Mouse (Mus musculus): ENCODE measurements around the gene Mfsd7a. TPM values are rescaled to one million over a fixed set of nuclear protein-coding genes. Genes with fewer than 3 reads are reported as not detected.
"Not testable (repeated sequence)": the region's sequence is repeated elsewhere in the genome, so short reads cannot be mapped to it uniquely, and the experiment has no call there.

Mfsd7a gene
- polyA plus RNA-seq (2014; fragmentation: Nextera tagmentation; extraction: Ambion mirVana) = not detected in 2 replicates

GRCm38 (mm10) chr5:108448785-108449668 is at the start of gene Mfsd7a:
TSS of gene Mfsd7a (minus strand) at chr5:108448891.
- Histone ChIP-seq H3K27ac (ENCODE audit: low read depth, low read length) (no peak within 1 kb of the TSS), H3K9me3 (ENCODE audit: control insufficient read depth, low read length) (no peaks in the 10 kb centered on the region), H3K4me2 (replicated peaks; ENCODE audit: low read depth, low read length) (peak within 1 kb of the TSS; percentile 56), H3K4me1 (replicated peaks; ENCODE audit: control insufficient read depth, insufficient read depth, low read length) (0 out of 2 replicates have a peak, but pooled peaks cover 2% of the 10 kb centered on the region), H3K9ac (ENCODE audit: low read depth, low read length) (peak within 1 kb of the TSS; percentile 31; the same call in 1 of the 2 replicates), H3K27me3 (ENCODE audit: control insufficient read depth, insufficient read depth, low read length) (0 out of 2 replicates have a peak, but pooled peaks cover 5% of the 10 kb centered on the region), H3K4me3 (ENCODE audit: low read depth, low read length) (peak within 1 kb of the TSS; percentile 21), H3K36me3 (ENCODE audit: control insufficient read depth, insufficient read depth, low read length) (no peaks in the 10 kb centered on the region)
- WGBS = 14% methylated on average over 24 of the region's 24 CpGs
- peak; percentile 79 for ATAC-seq (ENCODE audit: low FRiP score)
- peak; percentile 53 for DNase-seq (ENCODE audit: low spot score)

DNA sequence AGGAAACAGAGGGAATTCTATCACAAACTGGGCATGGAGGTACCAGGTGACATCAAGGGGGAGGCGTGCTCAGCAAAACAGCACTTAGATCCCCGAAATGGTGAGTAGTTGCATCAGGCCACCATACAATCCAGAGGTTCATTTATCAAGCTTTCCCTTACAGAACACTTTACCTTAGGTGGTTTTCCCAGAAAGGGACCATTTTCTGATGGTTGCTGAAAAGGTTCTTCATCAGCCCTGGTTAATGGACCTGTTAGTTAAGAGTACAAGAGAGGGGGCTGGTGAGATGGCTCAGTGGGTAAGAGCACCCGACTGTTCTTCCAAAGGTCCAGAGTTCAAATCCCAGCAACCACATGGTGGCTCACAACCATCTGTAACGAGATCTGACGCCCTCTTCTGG is 37.5 kb upstream of the Mfsd7a start:
- not testable (repeated sequence) for ATAC-seq (ENCODE audit: low FRiP score); H3K4me2 ChIP-seq (replicated peaks; ENCODE audit: low read depth, low read length); H3K27me3 ChIP-seq (ENCODE audit: control insufficient read depth, insufficient read depth, low read length); DNase-seq (ENCODE audit: low spot score); H3K9ac ChIP-seq (ENCODE audit: low read depth, low read length); H3K27ac ChIP-seq (ENCODE audit: low read depth, low read length); H3K4me1 ChIP-seq (replicated peaks; ENCODE audit: control insufficient read depth, insufficient read depth, low read length); H3K9me3 ChIP-seq (ENCODE audit: control insufficient read depth, low read length); H3K4me3 ChIP-seq (ENCODE audit: low read depth, low read length)
- WGBS = 92% methylated on average over 3 of the region's 5 CpGs
- H3K36me3 ChIP-seq (ENCODE audit: control insufficient read depth, insufficient read depth, low read length) = peaks cover 23% of the 10 kb centered on the region; the same call in 1 of the 2 replicates

DNA sequence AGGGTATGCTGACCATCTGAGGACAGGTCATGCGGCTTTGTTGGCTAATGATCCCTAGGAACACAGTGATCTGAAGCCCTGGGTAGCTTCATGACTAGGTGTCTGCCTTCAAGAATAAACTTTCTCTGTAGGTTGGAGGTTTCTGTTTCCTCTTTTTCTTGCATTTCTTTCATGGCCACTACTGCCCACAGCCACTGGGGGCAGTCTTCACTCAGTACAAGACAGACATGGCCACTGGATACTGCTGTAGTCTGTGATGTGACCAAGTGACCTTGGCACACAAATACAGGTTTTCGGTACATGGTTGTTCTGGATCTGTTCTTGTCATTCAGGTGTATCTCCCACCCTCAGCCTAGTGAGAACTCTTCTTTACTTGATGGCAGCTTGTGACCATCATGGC is 36.5 kb upstream of the Mfsd7a start:
- 92% methylated on average over 2 of the region's 2 CpGs for WGBS
- DNase-seq (ENCODE audit: low spot score) (peak; percentile 46), ATAC-seq (ENCODE audit: low FRiP score) (no peak)
- H3K4me3 ChIP-seq (ENCODE audit: low read depth, low read length) = no peak overlapping the region
- H3K9me3 ChIP-seq (ENCODE audit: control insufficient read depth, low read length) = no peaks in the 10 kb centered on the region
- no peak overlapping the region for H3K4me2 ChIP-seq (replicated peaks; ENCODE audit: low read depth, low read length)
- H3K36me3 ChIP-seq (ENCODE audit: control insufficient read depth, insufficient read depth, low read length) = peaks cover 23% of the 10 kb centered on the region; the same call in 1 of the 2 replicates
- no peak overlapping the region for H3K27ac ChIP-seq (ENCODE audit: low read depth, low read length)
- no peaks in the 10 kb centered on the region for H3K27me3 ChIP-seq (ENCODE audit: control insufficient read depth, insufficient read depth, low read length)
- no peaks in the 10 kb centered on the region for H3K4me1 ChIP-seq (replicated peaks; ENCODE audit: control insufficient read depth, insufficient read depth, low read length)
- H3K9ac ChIP-seq (ENCODE audit: low read depth, low read length) = no peak overlapping the region

DNA sequence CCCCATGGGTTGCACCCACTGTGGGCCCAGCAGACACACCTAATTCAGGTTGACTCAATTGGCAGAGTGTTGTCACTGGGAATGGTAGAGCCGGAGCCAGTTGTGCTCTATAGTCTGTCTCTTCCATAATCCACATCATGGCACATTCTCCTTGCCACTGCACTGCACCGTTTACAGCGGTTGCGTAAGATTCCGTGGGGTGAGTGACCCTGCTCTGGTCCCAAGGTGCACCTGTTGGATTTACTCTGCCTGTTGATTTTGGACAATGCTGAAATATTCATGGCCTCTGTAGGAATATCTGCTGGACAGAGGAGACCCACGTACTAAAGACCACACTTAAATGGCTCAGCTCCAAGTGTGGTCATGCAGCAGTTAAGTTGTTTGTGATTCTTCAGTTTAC is 34.3 kb upstream of the Mfsd7a start:
- H3K27ac ChIP-seq (ENCODE audit: low read depth, low read length) = no peak overlapping the region
- no peaks in the 10 kb centered on the region for H3K27me3 ChIP-seq (ENCODE audit: control insufficient read depth, insufficient read depth, low read length)
- DNase-seq (ENCODE audit: low spot score) = no peak
- H3K9ac ChIP-seq (ENCODE audit: low read depth, low read length) = no peak overlapping the region
- H3K4me2 ChIP-seq (replicated peaks; ENCODE audit: low read depth, low read length) = no peak overlapping the region
- H3K4me3 ChIP-seq (ENCODE audit: low read depth, low read length) = no peak overlapping the region
- no peaks in the 10 kb centered on the region for H3K9me3 ChIP-seq (ENCODE audit: control insufficient read depth, low read length)
- WGBS = 92% methylated on average over 6 of the region's 6 CpGs
- no peaks in the 10 kb centered on the region for H3K4me1 ChIP-seq (replicated peaks; ENCODE audit: control insufficient read depth, insufficient read depth, low read length)
- ATAC-seq (ENCODE audit: low FRiP score) = no peak
- peaks cover 10% of the 10 kb centered on the region; the same call in 1 of the 2 replicates for H3K36me3 ChIP-seq (ENCODE audit: control insufficient read depth, insufficient read depth, low read length)

GRCm38 (mm10) chr5:108475977-108476376 is 27.3 kb upstream of the Mfsd7a start:
- Histone ChIP-seq H3K27ac (ENCODE audit: low read depth, low read length) (no peak overlapping the region), H3K4me3 (ENCODE audit: low read depth, low read length) (no peak overlapping the region), H3K4me2 (replicated peaks; ENCODE audit: low read depth, low read length) (no peak overlapping the region), H3K27me3 (ENCODE audit: control insufficient read depth, insufficient read depth, low read length) (no peaks in the 10 kb centered on the region), H3K9me3 (ENCODE audit: control insufficient read depth, low read length) (no peaks in the 10 kb centered on the region), H3K4me1 (replicated peaks; ENCODE audit: control insufficient read depth, insufficient read depth, low read length) (no peaks in the 10 kb centered on the region), H3K36me3 (ENCODE audit: control insufficient read depth, insufficient read depth, low read length) (peaks cover 18% of the 10 kb centered on the region), H3K9ac (ENCODE audit: low read depth, low read length) (no peak overlapping the region)
- WGBS = 92% methylated on average over 3 of the region's 3 CpGs
- DNase-seq (ENCODE audit: low spot score) = no peak
- ATAC-seq (ENCODE audit: low FRiP score) = no peak

GRCm38 (mm10) chr5:108473737-108474136 is 25.0 kb upstream of the Mfsd7a start:
- Histone ChIP-seq H3K27me3 (ENCODE audit: control insufficient read depth, insufficient read depth, low read length) (no peaks in the 10 kb centered on the region), H3K9ac (ENCODE audit: low read depth, low read length) (no peak overlapping the region), H3K4me1 (replicated peaks; ENCODE audit: control insufficient read depth, insufficient read depth, low read length) (no peaks in the 10 kb centered on the region), H3K36me3 (ENCODE audit: control insufficient read depth, insufficient read depth, low read length) (peaks cover 18% of the 10 kb centered on the region), H3K27ac (ENCODE audit: low read depth, low read length) (no peak overlapping the region), H3K4me2 (replicated peaks; ENCODE audit: low read depth, low read length) (no peak overlapping the region), H3K9me3 (ENCODE audit: control insufficient read depth, low read length) (no peaks in the 10 kb centered on the region), H3K4me3 (ENCODE audit: low read depth, low read length) (no peak overlapping the region)
- WGBS = 96% methylated on average over 4 of the region's 4 CpGs
- no peak for ATAC-seq (ENCODE audit: low FRiP score)
- no peak for DNase-seq (ENCODE audit: low spot score)

- Histone ChIP-seq H3K4me1 (replicated peaks; ENCODE audit: control insufficient read depth, insufficient read depth, low read length) (no peaks in the 10 kb centered on the region), H3K27ac (ENCODE audit: low read depth, low read length) (no peak overlapping the region), H3K36me3 (ENCODE audit: control insufficient read depth, insufficient read depth, low read length) (peaks cover 6% of the 10 kb centered on the region; the same call in 1 of the 2 replicates), H3K9ac (ENCODE audit: low read depth, low read length) (no peak overlapping the region), H3K27me3 (ENCODE audit: control insufficient read depth, insufficient read depth, low read length) (no peaks in the 10 kb centered on the region), H3K4me3 (ENCODE audit: low read depth, low read length) (no peak overlapping the region), H3K9me3 (ENCODE audit: control insufficient read depth, low read length) (no peaks in the 10 kb centered on the region), H3K4me2 (replicated peaks; ENCODE audit: low read depth, low read length) (no peak overlapping the region)
- DNase-seq (ENCODE audit: low spot score) (no peak), ATAC-seq (ENCODE audit: low FRiP score) (no peak)
- 82% methylated on average over 7 of the region's 7 CpGs for WGBS
Measured at GRCm38 (mm10) chr5:108469617-108470016, 20.9 kb upstream of the Mfsd7a start.

GRCm38 (mm10) chr5:108466647-108467046 is 18.0 kb upstream of the Mfsd7a start:
- Histone ChIP-seq H3K4me1 (replicated peaks; ENCODE audit: control insufficient read depth, insufficient read depth, low read length) (peaks cover 11% of the 10 kb centered on the region), H3K4me3 (ENCODE audit: low read depth, low read length) (no peak overlapping the region), H3K4me2 (replicated peaks; ENCODE audit: low read depth, low read length) (no peak overlapping the region), H3K36me3 (ENCODE audit: control insufficient read depth, insufficient read depth, low read length) (no peaks in the 10 kb centered on the region), H3K27me3 (ENCODE audit: control insufficient read depth, insufficient read depth, low read length) (no peaks in the 10 kb centered on the region), H3K9me3 (ENCODE audit: control insufficient read depth, low read length) (no peaks in the 10 kb centered on the region), H3K9ac (ENCODE audit: low read depth, low read length) (no peak overlapping the region), H3K27ac (ENCODE audit: low read depth, low read length) (no peak overlapping the region)
- ATAC-seq (ENCODE audit: low FRiP score) (no peak), DNase-seq (ENCODE audit: low spot score) (no peak)
- 100% methylated on average over 1 of the region's 1 CpGs for WGBS
